Mouse (Mus musculus) gastrocnemius, adult 8-10 months (tissue): ENCODE data around the gene Vmn1r201. TPM values are rescaled to one million over a fixed set of nuclear protein-coding genes. Genes with fewer than 3 reads are reported as not detected.

Experiments
- DNase-seq, 2 experiments: peaks; one replicate each; pipeline ENCODE4 v3.0.0; 2022; ENCODE audit warnings: low spot score in 2 of 2
- total RNA-seq, 4 experiments: library from RNA; stranded (reverse); gene quantifications; 2 replicates each; pipeline ENCODE4 v1.2.4; 2022

The Vmn1r201 gene
- total RNA-seq, result not detected

DNA sequence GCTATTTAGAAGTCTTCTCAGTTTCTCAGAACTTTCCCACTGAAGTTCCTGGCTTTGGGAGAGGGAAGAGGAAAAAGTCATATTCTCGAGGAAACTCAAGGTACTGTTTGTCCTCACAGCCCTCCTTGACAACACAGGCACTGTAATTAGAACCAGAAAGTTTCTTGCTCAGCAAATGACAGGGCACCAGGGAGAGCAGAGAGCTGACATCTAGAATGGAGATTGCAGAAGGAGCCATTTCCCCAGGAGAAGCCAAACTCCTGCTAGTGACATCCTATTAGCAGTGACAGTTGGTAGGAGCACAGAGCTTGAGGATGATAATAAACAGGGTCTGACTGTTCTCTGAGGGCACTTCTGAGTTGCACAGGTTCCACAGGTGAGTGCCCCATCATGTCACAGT is at the start of gene Vmn1r201:
Vmn1r201 (plus strand) TSS at position 301 of the 400 bp plus-strand sequence.
- DNase-seq, result no peak

DNA sequence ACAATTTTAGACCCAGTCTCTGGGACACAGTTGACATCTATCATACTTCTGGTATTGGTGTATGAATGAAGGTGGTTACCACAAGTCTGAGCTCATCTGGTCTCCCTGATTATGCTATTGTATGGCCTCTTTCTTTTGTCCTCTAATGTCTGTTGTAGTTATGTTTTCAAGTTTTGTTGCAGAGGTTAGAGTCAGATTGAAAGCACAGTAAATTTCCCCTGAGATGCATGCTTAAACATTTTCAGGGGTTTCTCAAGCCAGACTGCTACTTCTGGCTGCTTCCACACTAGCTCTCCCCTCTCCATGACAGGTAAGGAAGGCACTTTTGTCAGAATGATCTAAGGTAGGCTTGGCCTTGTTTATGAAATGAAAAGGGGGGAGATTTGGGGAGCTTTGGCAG is 16.6 kb upstream of the Vmn1r201 start:
- DNase-seq, result no peak

DNA sequence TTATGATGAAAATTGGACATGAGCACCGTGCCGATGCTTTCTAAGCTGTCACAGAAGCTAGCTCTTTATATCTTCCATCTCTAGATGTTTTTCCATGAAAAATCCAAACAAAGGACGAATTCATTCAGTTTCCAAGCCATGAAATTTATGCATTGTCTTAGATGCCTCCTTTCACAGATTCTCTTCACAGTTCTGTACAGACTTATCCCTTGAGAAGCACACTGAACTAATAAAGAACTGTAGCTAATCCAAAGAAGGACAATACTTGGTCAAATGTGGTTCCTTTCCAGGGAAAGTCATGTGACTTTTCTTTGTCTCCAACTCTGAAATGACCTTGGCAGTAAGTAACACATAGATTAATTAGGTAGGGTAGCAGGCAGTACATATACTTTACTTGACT is 30.7 kb downstream of the Vmn1r201 start:
- DNase-seq, result no peak

DNA sequence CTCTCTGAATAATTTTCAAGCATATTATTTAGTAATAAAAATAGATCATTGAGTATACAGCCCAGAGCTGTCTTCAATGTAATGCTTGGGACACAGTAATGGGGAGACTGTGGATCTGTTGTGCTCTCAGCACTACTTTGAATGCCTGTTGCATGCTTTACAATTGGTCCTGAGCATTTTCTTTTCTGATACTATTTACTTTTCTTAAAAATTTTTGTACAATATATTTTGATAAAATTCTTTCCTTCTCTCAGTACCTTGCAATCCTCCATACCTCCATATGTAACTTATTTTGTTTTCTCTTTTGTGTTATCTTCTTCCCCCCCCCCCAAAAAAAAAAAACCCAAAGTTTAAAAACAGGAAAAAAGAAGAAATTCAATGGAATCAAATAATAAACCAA is 33.6 kb downstream of the Vmn1r201 start, which contains the start of gene Vmn1r202:
Vmn1r202 (minus strand) TSS at position 101 of the 400 bp plus-strand sequence.
- no peak for DNase-seq

DNA sequence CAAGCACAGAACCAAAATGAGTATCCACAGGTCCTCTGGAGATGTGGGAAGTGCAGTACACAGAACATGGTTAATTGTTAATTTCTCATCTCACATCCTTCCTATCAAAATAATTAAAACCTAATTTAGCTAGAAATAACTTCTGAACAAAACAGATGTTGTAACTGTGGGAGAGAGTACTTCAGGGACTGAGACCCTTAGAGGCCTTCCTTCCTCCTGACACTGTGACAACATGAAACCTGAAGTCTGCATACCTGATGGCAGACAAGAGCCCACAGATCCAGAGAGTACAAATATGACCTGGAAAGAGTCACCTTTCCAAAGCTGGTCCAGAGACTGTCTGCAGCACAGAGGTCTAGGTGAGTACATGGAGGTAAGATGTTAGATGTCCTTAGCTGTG is 46.1 kb downstream of the Vmn1r201 start, which contains the start of gene Vmn1r203:
Vmn1r203 (plus strand) TSS at position 301 of the 400 bp plus-strand sequence.
- no peak for DNase-seq

Other genes with a start within 250 kb of the Vmn1r201 start
- not detected for gene Vmn1r193, start 248.8 kb upstream of the Vmn1r201 start, total RNA-seq
- not detected for gene Vmn1r194, start 227.7 kb upstream of the Vmn1r201 start, total RNA-seq
- not detected for gene Vmn1r195, start 201.4 kb upstream of the Vmn1r201 start, total RNA-seq
- gene Vmn1r196, start 182.0 kb upstream of the Vmn1r201 start, total RNA-seq, result not detected
- not detected for gene Vmn1r197, start 147.3 kb upstream of the Vmn1r201 start, total RNA-seq
- not detected for gene Vmn1r198, start 121.6 kb upstream of the Vmn1r201 start, total RNA-seq
- not detected for gene Vmn1r199, start 92.1 kb upstream of the Vmn1r201 start, total RNA-seq
- gene Vmn1r200, start 81.5 kb upstream of the Vmn1r201 start, total RNA-seq, result not detected
- gene Vmn1r202, start 33.5 kb downstream of the Vmn1r201 start, total RNA-seq, result not detected
- not detected for gene Vmn1r203, start 46.2 kb downstream of the Vmn1r201 start, total RNA-seq
- gene Vmn1r204, start 81.3 kb downstream of the Vmn1r201 start, total RNA-seq, result not detected
- not detected for gene Vmn1r205, start 121.1 kb downstream of the Vmn1r201 start, total RNA-seq
- gene Vmn1r206, start 152.3 kb downstream of the Vmn1r201 start, total RNA-seq, result not detected